Mouse (Mus musculus): Measurements from ENCODE around the gene Pygo1. TPM values are rescaled to one million over a fixed set of nuclear protein-coding genes. Genes with fewer than 3 reads are reported as not detected.

Gene Pygo1
- polyA plus RNA-seq, 1 experiment from 2014 or later: 14.2 TPM

DNA sequence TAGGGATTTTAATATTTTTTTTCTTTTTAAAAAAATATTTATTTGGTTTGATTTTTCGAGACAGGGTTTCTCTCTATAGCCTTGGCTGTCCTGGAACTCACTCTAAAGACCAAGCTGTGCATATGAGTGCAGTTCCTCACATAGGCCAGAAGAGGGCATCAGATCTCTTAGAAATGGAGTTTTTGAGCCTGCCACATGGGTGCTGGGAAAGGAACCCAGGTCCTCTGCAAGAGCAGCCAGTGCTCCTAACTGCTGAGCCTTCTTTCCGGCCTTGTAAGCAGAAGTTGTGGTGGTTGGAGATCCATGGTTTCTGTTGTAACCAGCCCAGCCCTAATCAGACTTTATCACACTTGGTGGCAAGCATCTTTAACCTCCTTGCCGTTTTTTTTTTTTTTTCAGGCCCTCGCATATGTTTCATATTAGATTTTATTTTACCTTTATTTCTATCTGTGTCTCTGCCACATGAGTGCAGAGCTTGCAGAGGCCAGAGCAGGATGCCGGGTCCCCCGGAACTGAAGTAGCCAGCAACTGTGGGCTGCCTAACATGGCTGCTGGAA, 30.6 kb upstream of the Pygo1 start:
- H3K27me3 ChIP-seq: no peaks in the 10 kb centered on the region
- WGBS: 96% methylated on average over 6 of the region's 6 CpGs
- no peak overlapping the region for H3K9ac ChIP-seq
- ATAC-seq (ENCODE audit: low FRiP score): no peak
- H3K36me3 ChIP-seq: peaks cover 10% of the 10 kb centered on the region
- no peak overlapping the region for H3K4me3 ChIP-seq
- H3K4me2 ChIP-seq (replicated peaks): no peak overlapping the region
- no peaks in the 10 kb centered on the region for H3K9me3 ChIP-seq (replicated peaks)
- no peaks in the 10 kb centered on the region for H3K4me1 ChIP-seq
- H3K27ac ChIP-seq: no peak overlapping the region

DNA sequence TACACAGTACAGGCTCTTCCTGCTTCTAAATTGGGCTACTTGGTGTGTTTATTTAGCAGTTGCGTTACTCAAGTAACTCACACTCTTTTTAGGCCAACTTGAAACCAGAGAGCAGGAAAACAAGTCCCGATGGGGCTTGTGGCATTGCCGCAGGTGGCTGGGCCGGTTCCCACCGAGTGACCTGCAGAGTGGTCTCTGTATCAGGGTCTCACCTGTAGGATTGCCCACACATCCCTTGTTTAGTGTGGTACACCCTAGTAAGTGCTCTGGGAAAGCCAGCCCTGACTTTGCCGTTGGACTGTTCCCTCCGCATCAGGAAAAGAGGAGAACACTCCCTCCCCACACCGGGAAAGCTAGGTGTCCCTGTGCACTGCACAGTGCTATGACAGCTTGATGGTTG, 23.4 kb upstream of the Pygo1 start:
- 87% methylated on average over 8 of the region's 8 CpGs for WGBS
- no peaks in the 10 kb centered on the region for H3K9me3 ChIP-seq (replicated peaks)
- H3K4me1 ChIP-seq: no peaks in the 10 kb centered on the region
- no peaks in the 10 kb centered on the region for H3K27me3 ChIP-seq
- H3K9ac ChIP-seq: no peak overlapping the region
- no peak overlapping the region for H3K27ac ChIP-seq
- no peak overlapping the region for H3K4me3 ChIP-seq
- no peak overlapping the region for H3K4me2 ChIP-seq (replicated peaks)
- 0 out of 2 replicates have a peak, but pooled peaks cover 5% of the 10 kb centered on the region for H3K36me3 ChIP-seq
- ATAC-seq (ENCODE audit: low FRiP score): no peak

- Histone ChIP-seq H3K36me3 (peaks cover 7% of the 10 kb centered on the region; the same call in 1 of the 2 replicates), H3K4me2 (replicated peaks) (no peak overlapping the region), H3K27me3 (no peaks in the 10 kb centered on the region), H3K27ac (no peak overlapping the region), H3K9ac (no peak overlapping the region), H3K9me3 (replicated peaks) (no peaks in the 10 kb centered on the region), H3K4me3 (no peak overlapping the region), H3K4me1 (no peaks in the 10 kb centered on the region)
- WGBS: 95% methylated on average over 5 of the region's 5 CpGs
- ATAC-seq (ENCODE audit: low FRiP score): no peak
Measured at GRCm38 (mm10) chr9:72902611-72903010, 22.8 kb upstream of the Pygo1 start.

DNA sequence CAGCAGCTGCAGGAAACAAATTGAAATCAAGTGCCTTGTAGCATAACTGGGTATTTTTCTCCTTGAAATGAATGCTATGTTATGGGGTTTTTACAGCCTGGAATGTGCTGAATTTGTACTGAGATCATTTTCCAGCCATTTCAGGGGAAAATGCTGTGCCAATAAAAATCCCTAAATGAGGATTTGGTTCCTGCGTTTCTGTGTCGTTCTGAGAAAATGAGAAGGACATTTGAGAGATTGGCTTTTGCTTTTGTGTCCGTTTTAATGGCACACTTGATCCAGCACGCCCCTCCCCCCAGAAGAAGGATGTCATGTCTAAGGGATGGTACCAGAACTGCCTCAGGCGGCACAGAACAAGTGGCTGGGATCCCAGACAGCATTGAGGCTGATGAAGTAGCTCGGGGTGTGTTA, 18.7 kb upstream of the Pygo1 start:
- Histone ChIP-seq H3K9me3 (replicated peaks) (no peaks in the 10 kb centered on the region), H3K9ac (no peak overlapping the region), H3K4me2 (replicated peaks) (no peak overlapping the region), H3K4me3 (no peak overlapping the region), H3K4me1 (no peaks in the 10 kb centered on the region), H3K27me3 (no peaks in the 10 kb centered on the region), H3K36me3 (peaks cover 9% of the 10 kb centered on the region; the same call in 1 of the 2 replicates), H3K27ac (no peak overlapping the region)
- no peak for ATAC-seq (ENCODE audit: low FRiP score)
- 83% methylated on average over 6 of the region's 6 CpGs for WGBS

DNA sequence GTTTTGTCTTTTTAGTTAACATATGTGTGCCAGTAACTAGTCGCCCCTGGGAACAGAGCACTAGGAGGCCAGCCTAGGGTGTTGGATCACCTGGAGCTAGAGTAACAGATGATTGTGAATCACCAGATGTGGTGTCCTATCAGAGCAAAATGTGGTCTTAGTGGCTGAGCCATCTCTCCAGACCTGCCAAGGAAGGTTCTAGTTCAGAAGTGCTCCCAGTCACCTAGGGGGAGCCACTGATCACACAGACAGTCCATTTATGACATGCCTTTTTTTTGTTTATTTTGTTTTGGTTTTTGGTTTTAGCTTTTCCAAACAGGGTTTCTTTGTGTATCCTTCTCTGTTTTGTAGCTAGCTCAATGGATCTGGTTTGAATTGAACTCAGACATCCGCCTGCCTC, 14.1 kb upstream of the Pygo1 start:
- no peaks in the 10 kb centered on the region for H3K4me1 ChIP-seq
- no peaks in the 10 kb centered on the region for H3K9me3 ChIP-seq (replicated peaks)
- no peaks in the 10 kb centered on the region for H3K27me3 ChIP-seq
- H3K27ac ChIP-seq: no peak overlapping the region
- H3K9ac ChIP-seq: no peak overlapping the region
- no peak overlapping the region for H3K4me3 ChIP-seq
- no peak overlapping the region for H3K4me2 ChIP-seq (replicated peaks)
- 88% methylated on average over 2 of the region's 2 CpGs for WGBS
- peaks cover 4% of the 10 kb centered on the region; the same call in 1 of the 2 replicates for H3K36me3 ChIP-seq
- ATAC-seq (ENCODE audit: low FRiP score): no peak

DNA sequence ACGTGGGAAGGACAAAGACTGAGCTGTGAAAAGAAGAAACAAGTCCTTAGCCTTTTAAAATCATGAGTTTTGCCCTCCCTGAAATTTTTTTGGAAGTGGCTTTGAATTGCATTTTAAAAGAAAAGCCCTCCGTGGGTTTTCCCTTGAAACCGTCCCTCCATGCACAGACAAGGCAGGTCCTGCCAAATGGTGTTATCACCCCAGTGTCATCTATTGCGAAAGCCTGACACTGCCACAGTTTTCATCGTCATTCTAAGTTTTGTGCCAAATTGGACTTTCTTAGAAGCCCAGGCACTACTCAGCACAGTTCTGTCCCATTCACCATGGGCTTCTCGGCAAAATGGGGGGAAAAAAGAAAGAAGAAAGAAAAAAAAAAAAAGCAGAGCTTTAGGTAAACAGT, 11.9 kb upstream of the Pygo1 start:
- Histone ChIP-seq H3K4me2 (replicated peaks) (no peak overlapping the region), H3K9me3 (replicated peaks) (no peaks in the 10 kb centered on the region), H3K27me3 (no peaks in the 10 kb centered on the region), H3K4me1 (no peaks in the 10 kb centered on the region), H3K9ac (no peak overlapping the region), H3K27ac (no peak overlapping the region), H3K36me3 (no peaks in the 10 kb centered on the region), H3K4me3 (no peak overlapping the region)
- ATAC-seq (ENCODE audit: low FRiP score): no peak
- 82% methylated on average over 6 of the region's 6 CpGs for WGBS

DNA sequence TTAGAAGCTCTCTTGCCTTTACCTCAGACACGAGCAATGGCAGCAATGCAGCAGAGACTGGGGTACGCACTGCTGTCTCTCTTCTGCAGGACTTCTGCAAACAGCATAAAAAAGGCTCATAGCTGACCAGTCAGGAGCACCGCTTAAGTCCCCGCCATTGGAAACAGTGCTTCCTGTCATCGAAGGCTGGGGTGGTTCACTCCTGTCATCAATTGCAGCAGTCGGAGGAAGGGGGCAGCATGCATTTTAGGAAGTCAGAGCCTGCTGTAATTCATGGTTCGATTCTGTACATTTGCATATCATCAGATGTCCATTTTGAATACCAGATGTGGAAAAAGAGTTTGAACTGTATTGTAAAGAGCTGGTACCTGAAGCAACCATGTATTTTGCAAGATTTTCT, 9.7 kb upstream of the Pygo1 start:
- no peak overlapping the region for H3K4me3 ChIP-seq
- ATAC-seq (ENCODE audit: low FRiP score): no peak
- no peak overlapping the region for H3K9ac ChIP-seq
- no peaks in the 10 kb centered on the region for H3K4me1 ChIP-seq
- no peaks in the 10 kb centered on the region for H3K27me3 ChIP-seq
- no peak overlapping the region for H3K27ac ChIP-seq
- no peaks in the 10 kb centered on the region for H3K9me3 ChIP-seq (replicated peaks)
- no peak overlapping the region for H3K4me2 ChIP-seq (replicated peaks)
- H3K36me3 ChIP-seq: no peaks in the 10 kb centered on the region
- WGBS: 69% methylated on average over 7 of the region's 7 CpGs

DNA sequence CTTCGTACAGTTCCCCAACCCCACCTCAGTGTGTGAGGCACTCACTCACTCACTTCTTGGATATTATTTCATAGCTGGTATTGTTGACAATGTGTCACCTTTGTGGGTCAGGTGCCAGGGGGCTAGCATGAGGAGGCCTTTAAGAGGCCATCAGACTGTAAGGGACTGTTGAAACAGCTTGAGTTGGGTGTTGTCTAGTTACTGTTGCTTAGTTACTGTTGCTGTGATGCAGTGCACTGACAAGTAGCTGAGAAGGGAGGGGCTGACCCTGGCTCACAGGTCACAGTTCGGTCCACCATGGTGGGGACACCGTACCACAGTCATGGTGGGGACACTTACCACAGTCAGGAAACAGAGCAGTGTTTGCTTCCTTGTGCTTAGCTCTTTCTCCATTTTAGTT, 2.4 kb upstream of the Pygo1 start:
- Histone ChIP-seq H3K27me3 (no peaks in the 10 kb centered on the region), H3K4me1 (peaks cover 21% of the 10 kb centered on the region), H3K36me3 (no peaks in the 10 kb centered on the region), H3K9ac (no peak overlapping the region), H3K4me3 (no peak overlapping the region), H3K27ac (no peak overlapping the region), H3K4me2 (replicated peaks) (no peak overlapping the region), H3K9me3 (replicated peaks) (no peaks in the 10 kb centered on the region)
- no peak for ATAC-seq (ENCODE audit: low FRiP score)
- WGBS: 77% methylated on average over 3 of the region's 3 CpGs

GRCm38 (mm10) chr9:72925935-72926258, 452 bp downstream of the Pygo1 start:
- H3K9me3 ChIP-seq (replicated peaks): no peaks in the 10 kb centered on the region
- peak; percentile 70 for ATAC-seq (ENCODE audit: low FRiP score)
- WGBS: 1% methylated on average over 20 of the region's 20 CpGs
- H3K4me3 ChIP-seq: peak overlapping the region; percentile 72
- H3K9ac ChIP-seq: peak overlapping the region; percentile 96
- peak overlapping the region; percentile 87 for H3K27ac ChIP-seq
- peaks cover 25% of the 10 kb centered on the region for H3K4me1 ChIP-seq
- no peaks in the 10 kb centered on the region for H3K27me3 ChIP-seq
- peak overlapping the region; percentile 91 for H3K4me2 ChIP-seq (replicated peaks)
- H3K36me3 ChIP-seq: no peaks in the 10 kb centered on the region

DNA sequence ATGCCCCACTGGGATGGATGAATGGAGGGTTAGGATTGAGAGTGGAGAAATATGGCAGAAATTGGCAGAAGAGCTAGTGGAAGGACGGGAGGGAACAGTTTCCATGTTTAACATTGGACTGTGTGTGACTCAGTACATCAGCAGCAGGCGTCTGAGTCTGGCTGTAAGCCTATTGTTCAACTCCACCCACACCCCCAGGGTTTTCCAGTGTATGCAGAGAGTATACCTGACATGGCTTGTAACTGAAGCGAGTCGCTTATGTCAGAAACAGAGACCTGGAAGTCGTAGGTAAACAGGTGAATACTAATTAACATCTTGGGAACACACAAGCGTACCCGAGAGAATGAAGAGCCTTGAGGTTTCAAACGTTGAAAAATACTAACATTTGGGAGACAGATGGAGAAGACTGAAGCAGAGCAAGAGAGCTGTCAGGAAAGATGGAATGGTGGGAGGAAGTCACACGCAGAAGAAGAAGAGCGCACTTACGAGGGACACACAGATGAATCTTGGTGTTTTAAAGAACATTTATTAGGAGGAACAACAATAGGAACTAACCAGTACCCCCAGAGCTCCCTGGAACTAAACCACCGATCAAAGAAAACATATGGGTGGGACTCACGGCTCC, 5.8 kb downstream of the Pygo1 start:
- WGBS: 85% methylated on average over 13 of the region's 13 CpGs
- H3K27ac ChIP-seq: no peak overlapping the region
- no peak overlapping the region for H3K4me3 ChIP-seq
- peaks cover 20% of the 10 kb centered on the region for H3K4me1 ChIP-seq
- H3K36me3 ChIP-seq: peaks cover 9% of the 10 kb centered on the region; the same call in 1 of the 2 replicates
- H3K4me2 ChIP-seq (replicated peaks): no peak overlapping the region
- no peaks in the 10 kb centered on the region for H3K9me3 ChIP-seq (replicated peaks)
- ATAC-seq (ENCODE audit: low FRiP score): no peak
- H3K27me3 ChIP-seq: no peaks in the 10 kb centered on the region
- H3K9ac ChIP-seq: no peak overlapping the region

GRCm38 (mm10) chr9:72935309-72935708, 9.9 kb downstream of the Pygo1 start:
- H3K9ac ChIP-seq: no peak overlapping the region
- no peak overlapping the region for H3K4me2 ChIP-seq (replicated peaks)
- no peak overlapping the region for H3K4me3 ChIP-seq
- H3K27me3 ChIP-seq: no peaks in the 10 kb centered on the region
- H3K36me3 ChIP-seq: peaks cover 9% of the 10 kb centered on the region; the same call in 1 of the 2 replicates
- H3K4me1 ChIP-seq: no peaks in the 10 kb centered on the region
- ATAC-seq (ENCODE audit: low FRiP score): no peak
- no peak overlapping the region for H3K27ac ChIP-seq
- whole genome bisulfite sequencing: 84% methylated on average over 4 of the region's 4 CpGs
- no peaks in the 10 kb centered on the region for H3K9me3 ChIP-seq (replicated peaks)

GRCm38 (mm10) chr9:72936301-72936700, 10.9 kb downstream of the Pygo1 start:
- ATAC-seq (ENCODE audit: low FRiP score): no peak
- WGBS: 70% methylated on average over 2 of the region's 2 CpGs
- H3K36me3 ChIP-seq: peaks cover 9% of the 10 kb centered on the region; the same call in 1 of the 2 replicates

DNA sequence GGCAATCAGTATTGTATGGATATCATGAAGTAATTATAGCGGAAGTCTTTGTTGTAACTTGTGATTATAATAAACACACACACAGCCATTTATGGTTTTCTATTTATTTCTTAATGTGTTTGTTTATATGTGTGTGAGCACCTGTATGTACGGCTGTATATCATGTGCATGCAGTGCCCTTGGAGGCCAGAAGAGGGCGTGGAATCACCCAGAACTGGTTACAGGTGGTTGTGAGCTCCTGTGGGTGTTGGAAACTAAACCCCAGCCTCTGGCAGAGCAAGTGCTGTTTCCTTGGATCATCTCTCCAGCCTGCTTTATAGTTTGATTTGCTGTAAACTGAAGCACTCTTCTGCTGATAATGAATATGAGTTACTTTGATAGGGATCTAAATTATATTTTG, 18.0 kb downstream of the Pygo1 start:
- Histone ChIP-seq H3K9me3 (replicated peaks) (peaks cover 5% of the 10 kb centered on the region; the same call in 1 of the 2 replicates), H3K4me3 (no peak overlapping the region), H3K9ac (no peak overlapping the region), H3K4me2 (replicated peaks) (no peak overlapping the region), H3K36me3 (peaks cover 35% of the 10 kb centered on the region), H3K4me1 (no peaks in the 10 kb centered on the region), H3K27ac (no peak overlapping the region), H3K27me3 (no peaks in the 10 kb centered on the region)
- no peak for ATAC-seq (ENCODE audit: low FRiP score)
- 63% methylated on average over 3 of the region's 3 CpGs for WGBS

More at GRCm38 (mm10) chr9:72936301-72936700, 10.9 kb downstream of the Pygo1 start:
- no peak overlapping the region for H3K4me3 ChIP-seq
- H3K9me3 ChIP-seq (replicated peaks): no peaks in the 10 kb centered on the region
- no peak overlapping the region for H3K27ac ChIP-seq
- no peak overlapping the region for H3K4me2 ChIP-seq (replicated peaks)
- H3K4me1 ChIP-seq: no peaks in the 10 kb centered on the region
- H3K27me3 ChIP-seq: no peaks in the 10 kb centered on the region
- H3K9ac ChIP-seq: no peak overlapping the region
